Mouse (Mus musculus) hindbrain, embryonic 15.5 days (tissue): Measurements from ENCODE around the gene Cfap298. TPM values are rescaled to one million over a fixed set of nuclear protein-coding genes. Genes with fewer than 3 reads are reported as not detected.
A peak's percentile ranks its signal among the peaks of the same experiment; 100 is the strongest.

ENCODE experiments used
- ATAC-seq: fragments of 200-750 bp; cut with Nextera tagmentation; 2 replicates; pipeline ENCODE4 v1.8.0; 2017; ENCODE audit warnings: low read depth, moderate number of reproducible peaks, moderate TSS enrichment; ENCODE audit not compliant: low FRiP score
- H3K27ac ChIP-seq: fragments of 300-500 bp; sonication (generic); replicated peaks from 2 replicates; pipeline ENCODE4 v1.5.1; 2015; ENCODE audit warnings: mild to moderate bottlenecking, inconsistent platforms
- H3K27me3 ChIP-seq: fragments of 300-500 bp; sonication (generic); 2 replicates; pipeline ENCODE4 v1.6.1; 2015; ENCODE audit warnings: control low read depth, inconsistent platforms
- H3K36me3 ChIP-seq: fragments of 300-500 bp; sonication (generic); 2 replicates; pipeline ENCODE4 v1.6.1; 2015; ENCODE audit warnings: control low read depth, inconsistent platforms
- H3K4me1 ChIP-seq: fragments of 300-500 bp; sonication (generic); replicated peaks from 2 replicates; pipeline ENCODE4 v1.6.1; 2015; ENCODE audit warnings: control low read depth, inconsistent platforms
- H3K4me2 ChIP-seq: fragments of 300-500 bp; sonication (generic); 2 replicates; pipeline ENCODE4 v1.6.1; 2015; ENCODE audit warnings: moderate library complexity, mild to moderate bottlenecking, inconsistent platforms
- H3K4me3 ChIP-seq: fragments of 300-500 bp; sonication (generic); 2 replicates; pipeline ENCODE4 v1.5.1; 2015; ENCODE audit warnings: mild to moderate bottlenecking, inconsistent platforms
- H3K9ac ChIP-seq: fragments of 300-500 bp; sonication (generic); 2 replicates; pipeline ENCODE4 v1.6.1; 2015; ENCODE audit warnings: inconsistent platforms
- H3K9me3 ChIP-seq: fragments of 300-500 bp; sonication (generic); 2 replicates; pipeline ENCODE4 v1.6.1; 2016; ENCODE audit warnings: control low read depth, inconsistent platforms
- WGBS: fragments of 180-500 bp; shearing (Covaris S2); methylation state at CpG from one replicate; pipeline ENCODE4 v1.1.7; 2015; 5-methylcytosine and 5-hydroxymethylcytosine counted together
- polyA plus RNA-seq: library from polyadenylated mRNA; unstranded; fragments of >200 nt; fragmentation: Nextera tagmentation; extraction: Ambion mirVana; gene quantifications from 2 replicates; pipeline ENCODE4 v1.2.1, GENCODE M21; 2015

Gene Cfap298
- 51.2 and 53.4 TPM in 2 replicates for polyA plus RNA-seq

GRCm38 (mm10) chr16:90934687-90935328 is at the start of gene Cfap298:
Gene Cfap298, minus strand, starts transcription at chr16:90935114.
- H3K27me3 ChIP-seq, result no peaks in the 10 kb centered on the region
- under 1% methylated on average over 56 of the region's 56 CpGs for WGBS
- peaks cover 13% of the 10 kb centered on the region for H3K4me1 ChIP-seq
- peak within 1 kb of the TSS; percentile 84 for H3K9ac ChIP-seq
- H3K27ac ChIP-seq, result peak within 1 kb of the TSS; percentile 90
- H3K9me3 ChIP-seq, result no peaks in the 10 kb centered on the region
- peak within 1 kb of the TSS; percentile 66 for H3K4me2 ChIP-seq
- peaks cover 21% of the 10 kb centered on the region for H3K36me3 ChIP-seq
- H3K4me3 ChIP-seq, result peak within 1 kb of the TSS; percentile 96
- ATAC-seq, result peak; percentile 98

GRCm38 (mm10) chr16:90971004-90971403 is 36.1 kb upstream of the Cfap298 start:
- H3K4me1 ChIP-seq, result no peaks in the 10 kb centered on the region
- H3K27ac ChIP-seq, result no peak overlapping the region
- H3K9ac ChIP-seq, result no peak overlapping the region
- no peak overlapping the region for H3K4me2 ChIP-seq
- WGBS, result 93% methylated on average over 6 of the region's 6 CpGs
- H3K9me3 ChIP-seq, result no peaks in the 10 kb centered on the region
- H3K4me3 ChIP-seq, result no peak overlapping the region
- peaks cover 39% of the 10 kb centered on the region for H3K36me3 ChIP-seq
- H3K27me3 ChIP-seq, result no peaks in the 10 kb centered on the region
- no peak for ATAC-seq

GRCm38 (mm10) chr16:90966241-90966640 is 31.3 kb upstream of the Cfap298 start:
- no peak overlapping the region for H3K4me2 ChIP-seq
- no peak for ATAC-seq
- peaks cover 57% of the 10 kb centered on the region for H3K36me3 ChIP-seq
- no peaks in the 10 kb centered on the region for H3K9me3 ChIP-seq
- H3K4me3 ChIP-seq, result no peak overlapping the region
- H3K27me3 ChIP-seq, result no peaks in the 10 kb centered on the region
- H3K4me1 ChIP-seq, result no peaks in the 10 kb centered on the region
- no peak overlapping the region for H3K9ac ChIP-seq
- no peak overlapping the region for H3K27ac ChIP-seq
- WGBS, result 87% methylated on average over 4 of the region's 4 CpGs

- no peaks in the 10 kb centered on the region for H3K4me1 ChIP-seq
- 90% methylated on average over 10 of the region's 10 CpGs for WGBS
- H3K9ac ChIP-seq, result no peak overlapping the region
- no peak overlapping the region for H3K4me3 ChIP-seq
- H3K27ac ChIP-seq, result no peak overlapping the region
- no peaks in the 10 kb centered on the region for H3K9me3 ChIP-seq
- no peak for ATAC-seq
- H3K36me3 ChIP-seq, result peaks cover 59% of the 10 kb centered on the region
- H3K27me3 ChIP-seq, result no peaks in the 10 kb centered on the region
- H3K4me2 ChIP-seq, result no peak overlapping the region
Measured at GRCm38 (mm10) chr16:90964302-90964701, 29.4 kb upstream of the Cfap298 start.

GRCm38 (mm10) chr16:90963866-90964265 is 29.0 kb upstream of the Cfap298 start:
- Histone ChIP-seq H3K9me3 (no peaks in the 10 kb centered on the region), H3K27ac (no peak overlapping the region), H3K4me3 (no peak overlapping the region), H3K4me1 (no peaks in the 10 kb centered on the region), H3K36me3 (peaks cover 55% of the 10 kb centered on the region), H3K4me2 (no peak overlapping the region), H3K27me3 (no peaks in the 10 kb centered on the region), H3K9ac (no peak overlapping the region)
- 90% methylated on average over 10 of the region's 10 CpGs for WGBS
- no peak for ATAC-seq

GRCm38 (mm10) chr16:90963231-90963630 is 28.3 kb upstream of the Cfap298 start:
- H3K4me2 ChIP-seq, result no peak overlapping the region
- H3K4me1 ChIP-seq, result no peaks in the 10 kb centered on the region
- no peak overlapping the region for H3K9ac ChIP-seq
- peaks cover 52% of the 10 kb centered on the region for H3K36me3 ChIP-seq
- H3K27me3 ChIP-seq, result no peaks in the 10 kb centered on the region
- 89% methylated on average over 4 of the region's 4 CpGs for WGBS
- no peaks in the 10 kb centered on the region for H3K9me3 ChIP-seq
- no peak overlapping the region for H3K27ac ChIP-seq
- ATAC-seq, result no peak
- no peak overlapping the region for H3K4me3 ChIP-seq

- Histone ChIP-seq H3K27ac (no peak overlapping the region), H3K27me3 (no peaks in the 10 kb centered on the region), H3K9ac (no peak overlapping the region), H3K4me1 (no peaks in the 10 kb centered on the region), H3K4me2 (no peak overlapping the region), H3K9me3 (no peaks in the 10 kb centered on the region), H3K4me3 (no peak overlapping the region), H3K36me3 (peaks cover 54% of the 10 kb centered on the region)
- no peak for ATAC-seq
- 88% methylated on average over 5 of the region's 5 CpGs for WGBS
Measured at GRCm38 (mm10) chr16:90958301-90959085, 23.6 kb upstream of the Cfap298 start.

- H3K27me3 ChIP-seq, result no peaks in the 10 kb centered on the region
- H3K9ac ChIP-seq, result no peak overlapping the region
- no peak overlapping the region for H3K4me3 ChIP-seq
- H3K4me2 ChIP-seq, result no peak overlapping the region
- no peaks in the 10 kb centered on the region for H3K4me1 ChIP-seq
- H3K9me3 ChIP-seq, result no peaks in the 10 kb centered on the region
- ATAC-seq, result no peak
- no peak overlapping the region for H3K27ac ChIP-seq
- peaks cover 57% of the 10 kb centered on the region for H3K36me3 ChIP-seq
- WGBS, result 91% methylated on average over 6 of the region's 6 CpGs
Measured at GRCm38 (mm10) chr16:90955494-90955893, 20.6 kb upstream of the Cfap298 start.

GRCm38 (mm10) chr16:90953770-90954169 is 18.9 kb upstream of the Cfap298 start:
- Histone ChIP-seq H3K4me1 (no peaks in the 10 kb centered on the region), H3K9ac (no peak overlapping the region), H3K27ac (no peak overlapping the region), H3K9me3 (no peaks in the 10 kb centered on the region), H3K36me3 (peaks cover 55% of the 10 kb centered on the region), H3K4me2 (no peak overlapping the region), H3K4me3 (no peak overlapping the region), H3K27me3 (no peaks in the 10 kb centered on the region)
- 93% methylated on average over 6 of the region's 6 CpGs for WGBS
- ATAC-seq, result no peak

- Histone ChIP-seq H3K9me3 (no peaks in the 10 kb centered on the region), H3K36me3 (peaks cover 55% of the 10 kb centered on the region), H3K4me3 (no peak overlapping the region), H3K9ac (no peak overlapping the region), H3K27me3 (no peaks in the 10 kb centered on the region), H3K27ac (no peak overlapping the region), H3K4me2 (no peak overlapping the region), H3K4me1 (no peaks in the 10 kb centered on the region)
- 93% methylated on average over 9 of the region's 9 CpGs for WGBS
- no peak for ATAC-seq
Measured at GRCm38 (mm10) chr16:90953147-90953546, 18.2 kb upstream of the Cfap298 start.

GRCm38 (mm10) chr16:90950354-90950963 is 15.5 kb upstream of the Cfap298 start:
- Histone ChIP-seq H3K27ac (no peak overlapping the region), H3K4me3 (no peak overlapping the region), H3K4me2 (no peak overlapping the region), H3K36me3 (peaks cover 52% of the 10 kb centered on the region), H3K4me1 (no peaks in the 10 kb centered on the region), H3K9ac (no peak overlapping the region), H3K9me3 (no peaks in the 10 kb centered on the region), H3K27me3 (no peaks in the 10 kb centered on the region)
- no peak for ATAC-seq
- WGBS, result 64% methylated on average over 17 of the region's 17 CpGs

GRCm38 (mm10) chr16:90946977-90947376 is 12.1 kb upstream of the Cfap298 start:
- no peaks in the 10 kb centered on the region for H3K9me3 ChIP-seq
- no peaks in the 10 kb centered on the region for H3K27me3 ChIP-seq
- 85% methylated on average over 8 of the region's 8 CpGs for WGBS
- ATAC-seq, result no peak
- H3K4me1 ChIP-seq, result no peaks in the 10 kb centered on the region
- H3K27ac ChIP-seq, result no peak overlapping the region
- H3K9ac ChIP-seq, result no peak overlapping the region
- no peak overlapping the region for H3K4me3 ChIP-seq
- peaks cover 63% of the 10 kb centered on the region for H3K36me3 ChIP-seq
- H3K4me2 ChIP-seq, result no peak overlapping the region
